31 mouse cellular contexts compared by ENCODE assay signal in genomic region chr9:109549666-109550065, GRCm38 (mm10). TPM values are rescaled to one million over a fixed set of nuclear protein-coding genes. Genes with fewer than 3 reads are reported as not detected.
"Had no signal": no experiment of that assay in that cellular context is flagged by ENCODE, and none has a peak within 500 bp of the region (broad histone marks: within the 10 kb centered on the region; RNA-seq: fewer than 3 reads in every experiment).

No protein-coding gene starts in this region.

RNA-seq across cellular contexts. Expression of gene Fbxw15, which starts 18.4 kb away (rescaled TPM):
- polyA plus RNA-seq: limb, embryonic 10.5 days; limb, embryonic 11.5 days; limb, embryonic 12.5 days; limb, embryonic 13.5 days; limb, embryonic 14.5 days; limb, embryonic 15.5 days; liver, adult 2 months; liver, embryonic 11.5 days; liver, embryonic 15.5 days; liver, postnatal 0 days; lung, adult 2 months; lung, embryonic 14.5 days; lung, embryonic 15.5 days; lung, embryonic 16.5 days; lung, postnatal 0 days; macrophage; midbrain, embryonic 10.5 days; midbrain, embryonic 11.5 days; midbrain, embryonic 12.5 days; midbrain, embryonic 13.5 days; midbrain, embryonic 14.5 days; midbrain, embryonic 15.5 days; midbrain, embryonic 16.5 days; midbrain, postnatal 0 days; myocyte; neural tube, embryonic 11.5 days; neural tube, embryonic 12.5 days had no signal

RNA-seq across cellular contexts. Expression of gene Fbxw19, which starts 54.0 kb away (rescaled TPM):
- polyA plus RNA-seq: limb, embryonic 10.5 days; limb, embryonic 11.5 days; limb, embryonic 12.5 days; limb, embryonic 13.5 days; limb, embryonic 14.5 days; limb, embryonic 15.5 days; liver, adult 2 months; liver, embryonic 11.5 days; liver, embryonic 12.5 days; liver, embryonic 13.5 days; liver, embryonic 14.5 days; liver, embryonic 15.5 days; liver, embryonic 16.5 days; liver, postnatal 0 days; lung, adult 2 months; lung, embryonic 14.5 days; lung, embryonic 15.5 days; lung, embryonic 16.5 days; lung, postnatal 0 days; macrophage; midbrain, embryonic 10.5 days; midbrain, embryonic 11.5 days; midbrain, embryonic 12.5 days; midbrain, embryonic 13.5 days; midbrain, embryonic 14.5 days; midbrain, embryonic 15.5 days; midbrain, embryonic 16.5 days; midbrain, postnatal 0 days; myocyte; neural tube, embryonic 11.5 days; neural tube, embryonic 12.5 days had no signal
